Mouse (Mus musculus): ENCODE measurements around the gene Dhx36.

GRCm38 (mm10) chr3:62447151-62447550, 59.7 kb downstream of the Dhx36 start:
- TF ChIP-seq TAL1 (IDR thresholded peaks at IDR 0.05; ENCODE audit: low read length) (no peak), GATA1 (IDR thresholded peaks at IDR 0.05; ENCODE audit: low read length) (no peak)

Measured in erythroblast, embryonic 14.5 days (primary cell).